Mouse (Mus musculus): ENCODE measurements around the gene Syt1.

The Syt1 gene

DNA sequence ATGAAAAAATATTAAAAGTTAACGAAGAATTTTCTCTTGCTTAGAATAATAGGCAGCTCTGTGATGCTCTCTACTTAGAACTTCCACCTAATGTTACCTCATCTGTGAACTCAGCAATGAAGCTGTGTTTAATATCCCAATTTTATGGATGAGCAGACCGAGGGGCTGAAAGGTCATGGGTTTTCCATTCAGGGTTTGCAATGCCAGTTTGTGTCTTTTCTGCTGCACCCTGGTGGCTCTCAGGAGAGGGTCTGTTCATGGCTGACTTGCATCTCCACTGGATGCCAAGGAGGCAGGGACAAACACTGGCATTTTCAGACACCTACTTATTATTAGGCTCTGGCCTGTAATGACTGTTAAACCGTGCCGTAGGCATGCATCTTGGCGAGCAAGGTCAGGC, 439.7 kb downstream of the Syt1 start:
- DNase-seq: no peak

DNA sequence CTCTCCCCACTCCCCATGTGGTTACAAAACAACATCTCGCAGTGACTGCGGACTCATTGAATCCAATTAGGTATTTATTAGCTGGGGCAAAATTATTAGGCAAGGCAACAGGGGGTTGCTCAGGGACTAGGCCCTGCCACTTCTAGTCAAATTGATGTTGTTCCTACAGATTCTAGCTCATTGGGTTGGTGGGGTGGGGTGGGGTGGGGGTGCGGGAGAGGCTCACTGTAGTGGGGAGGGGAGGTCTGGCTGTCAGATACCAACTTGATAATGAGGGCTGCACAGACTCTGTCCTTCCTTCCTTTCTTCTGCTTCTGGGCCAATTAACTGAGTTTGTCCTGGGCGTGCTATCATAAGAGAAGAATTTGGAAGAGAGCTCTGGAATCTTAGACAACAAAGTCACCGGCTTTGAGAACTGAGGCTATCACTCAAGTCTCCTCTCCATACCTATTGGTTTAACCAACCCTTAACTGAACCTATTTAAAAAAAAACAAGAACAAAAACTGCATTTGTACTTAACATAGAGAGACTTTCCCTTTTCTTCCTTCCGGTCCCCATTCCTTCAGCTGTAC, 441.1 kb downstream of the Syt1 start:
- no peak for DNase-seq

DNA sequence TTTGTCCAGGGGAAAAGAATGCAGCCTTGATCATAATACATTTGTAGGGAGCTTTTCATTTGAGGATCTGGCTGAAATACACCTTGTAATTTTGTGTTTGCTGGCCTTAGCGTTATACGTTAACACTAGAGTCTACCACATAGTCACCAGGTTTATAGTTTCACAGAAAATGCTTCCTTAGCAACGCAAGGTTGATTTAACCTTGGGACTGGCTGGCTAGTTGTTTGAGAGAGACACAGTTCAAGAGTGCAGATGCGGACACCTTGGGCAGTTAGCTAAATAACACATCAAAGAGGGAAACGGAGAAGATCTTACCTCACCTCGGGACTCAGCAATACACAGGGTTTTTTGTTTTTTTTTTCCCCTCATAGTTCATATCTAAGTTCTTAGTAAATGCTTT, 441.9 kb downstream of the Syt1 start:
- DNase-seq: no peak

GRCm38 (mm10) chr10:108568136-108568535, 442.6 kb downstream of the Syt1 start:
- peak; percentile 9 to 19 for DNase-seq

DNA sequence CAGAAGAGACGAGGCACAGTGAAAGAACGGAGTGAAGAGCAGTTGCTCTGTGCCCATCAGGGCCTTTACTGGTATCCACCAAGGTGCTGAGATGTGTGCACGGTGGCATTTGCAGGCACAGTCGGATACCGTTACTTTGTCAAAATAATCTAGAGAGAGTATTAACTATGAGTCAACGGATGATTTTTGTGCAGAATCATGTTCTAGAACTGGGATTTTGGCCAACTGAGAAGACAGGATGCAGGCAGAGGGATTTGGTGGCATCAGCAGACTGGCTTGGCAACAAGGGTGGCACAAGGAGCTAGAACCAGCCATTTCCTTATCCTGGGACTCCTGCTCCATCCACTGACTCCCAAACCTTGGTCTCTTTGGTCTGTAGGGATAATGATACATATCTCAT, 443.3 kb downstream of the Syt1 start:
- DNase-seq: peak; percentile 11 to 30

GRCm38 (mm10) chr10:108559607-108559908, 451.2 kb downstream of the Syt1 start:
- no peak for DNase-seq

DNA sequence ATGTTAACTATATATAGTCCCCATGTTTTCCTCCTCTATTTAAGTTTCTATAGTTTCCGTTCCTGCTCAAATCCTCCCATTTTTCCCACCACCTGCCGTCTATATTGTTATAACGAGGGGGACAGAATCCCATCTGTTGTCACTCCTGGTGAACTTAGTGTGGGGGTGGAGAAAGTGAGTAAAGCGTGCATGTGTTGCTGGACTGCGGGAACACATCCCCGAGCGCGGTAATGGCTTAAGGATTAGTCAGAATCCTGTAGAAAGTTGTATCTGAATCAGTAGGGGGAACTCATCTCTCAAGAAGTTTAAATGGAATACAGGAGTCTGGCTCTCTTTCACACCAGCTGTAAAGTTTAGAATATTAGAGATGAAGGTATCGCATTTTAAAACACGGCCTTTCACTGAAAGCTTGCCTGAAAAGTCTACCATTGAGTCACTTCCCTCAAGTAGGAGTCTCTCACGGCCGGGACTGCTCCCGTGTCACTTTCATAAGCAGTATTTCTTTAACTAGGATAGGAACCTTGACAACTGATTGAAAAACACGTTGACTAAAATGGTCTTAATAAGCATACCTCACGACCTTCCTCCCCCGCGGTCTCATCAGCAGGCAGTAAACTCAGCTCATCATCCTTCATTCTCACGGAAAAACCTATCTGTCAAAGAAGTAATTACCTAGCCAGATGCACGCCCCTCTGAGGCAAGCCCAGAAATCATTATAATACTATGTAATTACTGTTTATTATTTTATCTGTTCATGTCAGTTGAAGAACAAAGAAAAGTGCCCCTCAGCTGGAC, 451.8 kb downstream of the Syt1 start:
- no peak for DNase-seq

GRCm38 (mm10) chr10:108552544-108552943, 458.2 kb downstream of the Syt1 start:
- no peak for DNase-seq

GRCm38 (mm10) chr10:108545715-108546114, 465.1 kb downstream of the Syt1 start:
- no peak for DNase-seq

DNA sequence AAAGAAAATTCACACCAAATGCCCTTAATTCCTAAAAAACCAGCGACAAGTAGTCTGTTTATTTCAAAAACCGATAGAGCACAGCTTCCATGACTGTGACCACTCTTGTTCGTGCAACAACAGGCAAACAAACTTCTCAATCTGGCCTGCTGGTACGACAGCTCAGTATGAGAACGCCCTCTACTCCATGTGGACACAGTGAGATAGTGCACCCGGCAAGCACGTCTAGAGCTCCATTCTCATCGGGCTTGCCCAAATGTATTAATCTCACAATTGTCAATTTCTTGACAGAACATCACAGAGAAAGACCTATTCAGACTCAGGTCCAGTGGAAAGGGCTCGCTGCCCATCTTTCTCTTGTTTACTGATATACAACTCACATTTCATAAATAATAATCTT, 469.2 kb downstream of the Syt1 start:
- no peak for DNase-seq

DNA sequence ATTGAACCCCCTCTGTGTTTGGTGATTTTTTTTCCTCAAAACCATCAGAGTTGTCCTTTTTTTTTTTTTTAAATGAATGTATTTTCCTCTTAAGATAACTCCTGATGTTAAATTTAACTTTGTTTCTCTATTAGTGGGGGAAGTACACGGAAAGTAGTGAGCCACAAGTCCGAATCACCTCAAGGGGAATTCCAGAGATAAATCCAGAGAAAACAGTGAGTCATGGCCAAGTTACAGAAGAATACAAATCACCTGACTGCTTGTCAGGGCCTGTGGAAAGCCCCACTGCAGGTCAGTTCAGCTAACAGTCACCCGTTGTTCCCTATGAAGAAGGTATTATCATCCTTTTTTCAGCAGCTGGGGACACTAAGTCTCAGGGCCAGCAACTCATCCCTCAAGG, 472.2 kb downstream of the Syt1 start:
- DNase-seq: no peak

DNA sequence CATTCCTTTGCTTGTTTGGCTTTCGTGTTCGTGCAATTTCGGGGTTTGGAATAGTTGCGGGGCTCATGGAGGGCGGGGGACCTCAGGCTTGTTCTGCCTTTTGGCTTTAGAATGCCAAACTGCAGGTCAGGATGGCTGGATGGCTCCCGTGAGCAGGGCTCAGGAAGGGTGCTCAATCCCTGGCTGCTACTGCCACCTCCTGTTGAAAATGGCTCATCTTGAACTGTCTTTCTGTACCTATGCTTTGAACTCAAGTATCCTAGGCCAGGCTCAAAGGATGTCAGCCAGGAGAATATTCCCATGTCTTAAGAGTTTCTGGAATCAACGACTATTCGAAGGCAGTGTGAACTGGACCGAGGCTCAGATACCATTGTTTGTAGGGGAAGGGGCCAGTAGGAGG, 473.1 kb downstream of the Syt1 start:
- peak; percentile 11 to 20 for DNase-seq

DNA sequence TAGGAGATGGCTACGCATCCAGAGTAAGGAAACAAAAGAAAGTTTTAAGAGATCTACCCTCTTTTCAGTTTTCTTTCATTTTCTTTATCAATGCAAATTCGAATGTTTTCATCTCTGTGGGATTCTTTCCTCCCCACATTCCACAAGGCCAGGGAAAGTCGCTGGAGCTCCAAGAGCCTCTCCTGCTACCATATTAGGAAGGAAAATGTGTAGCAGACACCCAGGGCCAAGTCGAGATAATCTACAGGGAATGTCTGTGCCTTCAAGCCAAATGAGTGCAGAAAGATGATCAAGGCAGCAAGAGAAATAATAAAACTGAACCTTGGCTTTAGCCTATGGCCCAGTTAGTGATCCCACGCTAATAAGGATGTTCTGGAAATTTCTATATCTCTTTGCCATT, 474.9 kb downstream of the Syt1 start:
- no peak for DNase-seq

DNA sequence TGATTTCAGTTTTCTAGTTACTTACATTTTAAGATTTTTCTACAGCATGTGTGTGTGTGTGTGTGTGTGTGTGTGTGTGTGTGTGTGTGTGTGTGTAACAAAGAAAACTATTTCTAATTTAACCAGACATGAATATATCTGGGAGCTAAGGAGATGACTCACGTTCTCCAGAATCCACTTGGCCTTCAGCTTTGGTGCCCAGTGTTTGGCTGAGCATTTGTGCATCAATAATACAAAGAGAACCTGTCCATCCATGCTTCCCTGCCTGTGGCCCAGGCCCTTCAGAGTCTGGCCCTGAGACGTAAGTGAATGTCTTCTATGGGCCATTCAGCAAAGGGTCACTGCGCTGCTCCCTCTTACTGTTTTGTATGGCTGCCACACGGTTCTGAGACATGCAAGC, 476.7 kb downstream of the Syt1 start:
- DNase-seq: no peak

GRCm38 (mm10) chr10:108532916-108533315, 477.9 kb downstream of the Syt1 start:
- no peak for DNase-seq

DNA sequence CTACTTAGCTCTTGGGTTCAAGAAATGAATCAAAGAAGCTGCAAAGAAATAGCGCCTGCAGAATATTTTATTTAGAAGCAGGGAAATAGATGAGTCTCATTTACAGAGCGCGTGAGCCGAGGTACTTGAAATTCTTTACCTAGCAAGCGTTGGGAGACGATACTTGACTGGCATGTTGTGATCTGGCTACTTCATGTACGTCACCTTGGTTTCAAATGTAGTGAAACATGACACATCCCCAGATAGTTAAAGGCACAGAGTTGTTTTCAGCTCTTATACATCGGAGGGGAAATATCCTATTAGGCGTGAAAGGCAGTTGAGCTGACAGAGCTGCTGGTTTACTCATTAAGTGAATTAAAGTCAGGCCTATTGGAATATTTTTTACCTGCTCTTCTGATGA, 478.5 kb downstream of the Syt1 start:
- no peak for DNase-seq

- DNase-seq: no peak
These were observed 479.1 kb downstream of the Syt1 start for GRCm38 (mm10) chr10:108531641-108532040.

DNA sequence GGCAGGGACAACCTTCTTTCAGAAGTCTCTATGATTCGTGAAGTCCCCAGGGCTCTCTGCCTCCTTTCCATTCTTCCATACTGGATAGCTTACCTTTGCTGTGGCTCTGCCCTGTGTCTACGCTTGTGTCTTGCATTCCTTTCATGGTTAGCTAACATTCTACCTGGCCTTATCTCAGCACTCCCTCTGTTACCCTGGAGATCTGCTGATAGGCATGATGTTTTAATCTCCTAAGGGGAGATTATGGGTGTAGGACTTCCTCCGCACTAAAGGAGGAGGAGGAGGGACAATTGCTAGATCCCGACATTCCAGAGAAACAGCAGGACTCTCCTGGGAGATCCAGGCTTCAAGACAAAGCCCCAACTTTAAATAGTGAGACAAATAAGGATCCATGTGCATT, 479.7 kb downstream of the Syt1 start:
- DNase-seq: no peak

- DNase-seq: no peak
These were observed 482.4 kb downstream of the Syt1 start for GRCm38 (mm10) chr10:108528338-108528737.

GRCm38 (mm10) chr10:108525506-108525905, 485.3 kb downstream of the Syt1 start:
- no peak for DNase-seq

DNA sequence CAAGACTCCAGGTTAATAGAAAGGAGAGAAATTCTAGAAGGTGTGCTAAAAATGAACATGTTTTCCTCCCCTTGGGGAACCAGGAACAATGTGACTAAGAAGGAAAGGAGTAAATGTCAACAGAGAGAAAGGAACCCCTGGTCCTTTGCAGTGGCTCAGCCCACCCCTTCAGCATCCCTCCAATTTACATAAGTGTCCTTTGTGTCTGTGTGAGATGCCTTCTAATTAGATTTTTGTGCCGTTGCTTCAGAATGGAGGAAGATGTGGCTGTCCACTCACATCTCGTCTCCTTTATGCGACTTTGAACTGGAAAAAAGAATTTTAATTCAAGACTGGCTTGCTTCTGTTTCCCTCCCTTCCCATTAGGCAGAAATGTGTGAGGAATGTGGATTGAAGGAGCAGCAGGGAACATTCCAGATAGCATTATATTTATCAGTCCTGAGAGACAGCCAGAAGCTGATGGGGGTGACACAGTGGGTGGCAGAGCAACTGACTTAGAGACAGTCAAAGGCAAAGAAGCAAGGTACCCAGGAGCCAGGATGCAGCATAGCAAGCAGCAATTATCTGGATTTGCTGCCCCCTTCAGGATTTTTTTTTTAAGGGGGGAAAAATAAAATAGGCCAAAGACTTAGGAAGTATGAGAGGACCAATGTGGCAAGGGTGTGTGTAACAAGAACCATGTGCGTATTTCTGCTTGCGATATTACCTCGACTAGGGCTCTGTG, 486.3 kb downstream of the Syt1 start:
- DNase-seq: peak; percentile 22 to 31

DNA sequence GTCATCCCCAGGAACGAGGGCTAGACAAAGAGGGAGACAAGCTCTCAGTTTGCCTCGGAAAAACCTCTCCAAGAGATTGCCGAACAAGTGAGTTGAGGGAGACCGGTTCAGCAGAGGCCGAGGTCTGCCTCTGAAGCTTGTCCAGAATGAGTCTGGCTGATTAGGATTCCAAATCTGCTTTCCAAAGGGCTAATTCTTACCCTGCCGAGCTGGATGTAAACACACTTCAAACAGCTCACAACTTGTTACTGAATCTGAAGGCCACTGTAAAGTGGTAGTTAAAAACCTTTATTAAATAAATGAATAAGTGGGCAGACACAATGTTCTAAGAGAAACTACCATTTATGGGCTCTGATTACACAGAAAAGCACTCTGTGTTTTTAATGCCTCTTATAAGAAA, 491.6 kb downstream of the Syt1 start:
- no peak for DNase-seq

GRCm38 (mm10) chr10:108517076-108517475, 493.7 kb downstream of the Syt1 start:
- no peak for DNase-seq

DNA sequence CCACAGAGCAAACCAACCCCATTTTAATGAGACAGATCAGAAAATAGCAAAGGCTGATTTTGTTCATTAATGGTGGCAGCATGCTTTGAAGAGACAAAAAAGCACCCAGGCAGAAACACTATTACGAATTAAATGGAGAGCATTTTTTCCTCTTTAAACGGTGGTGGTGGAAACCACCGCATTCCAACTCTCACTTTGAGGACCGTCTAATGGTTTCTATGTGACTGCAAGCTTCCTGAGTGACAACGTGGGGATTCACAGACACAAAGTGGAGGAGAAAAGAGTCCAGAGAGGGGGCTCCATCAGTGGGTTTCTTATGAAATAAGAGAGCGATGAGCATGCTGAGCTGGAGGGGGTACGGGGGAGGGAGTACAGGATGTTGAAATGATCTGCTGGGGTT, 496.1 kb downstream of the Syt1 start:
- DNase-seq: no peak

Measured in cerebellum, postnatal 10 days (tissue).